Mouse (Mus musculus): Measurements from ENCODE around the gene Fbxl12.

- TF ChIP-seq TAL1 (IDR thresholded peaks at IDR 0.05; ENCODE audit: low read length): no peak
- no peak for TF ChIP-seq GATA1 (IDR thresholded peaks at IDR 0.05; ENCODE audit: low read length)
These were observed 68.0 kb downstream of the Fbxl12 start for GRCm38 (mm10) chr9:20576591-20576990.

All from erythroblast, embryonic 14.5 days (primary cell).